Mouse (Mus musculus) E14TG2a.4 (cell line): ENCODE data around the gene Ccl20.

Experiments
- H3K27me3 ChIP-seq: 2 replicates; pipeline ENCODE4 v1.6.1; 2014; ENCODE audit warnings: low read length, control low read depth; ENCODE audit not compliant: insufficient read depth
- H3K36me3 ChIP-seq: 2 replicates; pipeline ENCODE4 v1.6.1; 2014; ENCODE audit warnings: low read length, control low read depth; ENCODE audit not compliant: insufficient read depth
- H3K4me1 ChIP-seq: replicated peaks from 2 replicates; pipeline ENCODE4 v1.6.1; 2014; ENCODE audit warnings: low read depth, low read length, control low read depth
- H3K4me3 ChIP-seq: replicated peaks from 2 replicates; pipeline ENCODE4 v1.5.1; 2014; ENCODE audit warnings: mild to moderate bottlenecking, low read length
- H3K9me3 ChIP-seq: 2 replicates; pipeline ENCODE4 v1.6.1; 2014; ENCODE audit warnings: low read length, control low read depth
- CTCF ChIP-seq: conservative IDR thresholded peaks from 2 replicates; pipeline ENCODE4 v1.5.1; 2014; ENCODE audit warnings: low read length
- NANOG ChIP-seq: IDR thresholded peaks from 2 replicates; pipeline ENCODE4 v1.6.1; 2014; ENCODE audit warnings: borderline replicate concordance, low read length, mixed read lengths
- POU5F1 ChIP-seq: IDR thresholded peaks from 2 replicates; pipeline ENCODE4 v1.6.1; 2014; ENCODE audit warnings: low read length, borderline replicate concordance

Gene Ccl20

DNA sequence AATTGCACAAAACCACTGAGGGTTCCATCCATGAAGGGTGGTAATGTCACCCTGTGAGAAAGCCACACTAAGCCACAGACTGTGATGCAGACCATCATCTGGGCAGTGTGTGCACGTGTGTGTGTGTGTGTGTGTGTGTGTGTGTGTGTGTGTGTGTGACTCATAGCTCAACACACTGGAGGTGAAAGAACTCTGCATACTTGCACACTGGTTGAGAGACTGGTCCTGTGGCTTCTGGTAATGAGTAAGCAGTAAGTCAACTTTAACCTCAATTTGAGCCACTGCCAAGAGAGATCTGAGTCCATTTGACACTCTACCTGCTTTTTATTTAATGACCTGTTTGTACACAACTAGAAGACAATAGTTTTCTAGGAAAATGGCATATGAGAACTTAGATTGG, 40.3 kb downstream of the Ccl20 start:
- H3K27me3 ChIP-seq: peaks cover 3% of the 10 kb centered on the region
- TF ChIP-seq POU5F1 (no peak), NANOG (no peak), CTCF (no peak)
- H3K36me3 ChIP-seq: no peaks in the 10 kb centered on the region
- H3K4me1 ChIP-seq: peaks cover 2% of the 10 kb centered on the region; the same call in 1 of the 2 replicates
- H3K4me3 ChIP-seq: no peak overlapping the region
- no peaks in the 10 kb centered on the region for H3K9me3 ChIP-seq

DNA sequence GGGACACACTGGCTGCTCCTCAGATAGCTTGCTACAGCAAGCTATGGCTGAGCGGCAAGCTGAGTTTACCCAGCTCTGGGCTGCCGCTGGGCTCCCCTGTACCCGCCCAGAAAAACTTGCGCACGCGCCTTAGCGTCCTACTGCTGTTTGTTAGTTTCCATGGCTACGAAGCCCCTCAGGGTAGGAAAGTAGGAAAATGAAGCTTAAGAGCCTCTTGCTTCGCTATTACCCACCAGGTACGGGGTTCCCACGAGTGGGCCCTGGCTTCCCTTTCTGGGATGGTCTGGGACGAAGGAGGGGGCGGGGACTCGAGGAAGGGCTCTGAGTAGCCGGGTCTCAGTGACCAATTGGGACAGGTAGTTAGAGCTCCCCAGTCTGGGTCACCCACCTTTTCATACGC, 43.0 kb downstream of the Ccl20 start, which contains the start of gene Daw1:
Daw1 (plus strand) TSS at position 150 of the 400 bp plus-strand sequence.
- TF ChIP-seq POU5F1 (no peak), CTCF (no peak)
- H3K9me3 ChIP-seq: no peaks in the 10 kb centered on the region

DNA sequence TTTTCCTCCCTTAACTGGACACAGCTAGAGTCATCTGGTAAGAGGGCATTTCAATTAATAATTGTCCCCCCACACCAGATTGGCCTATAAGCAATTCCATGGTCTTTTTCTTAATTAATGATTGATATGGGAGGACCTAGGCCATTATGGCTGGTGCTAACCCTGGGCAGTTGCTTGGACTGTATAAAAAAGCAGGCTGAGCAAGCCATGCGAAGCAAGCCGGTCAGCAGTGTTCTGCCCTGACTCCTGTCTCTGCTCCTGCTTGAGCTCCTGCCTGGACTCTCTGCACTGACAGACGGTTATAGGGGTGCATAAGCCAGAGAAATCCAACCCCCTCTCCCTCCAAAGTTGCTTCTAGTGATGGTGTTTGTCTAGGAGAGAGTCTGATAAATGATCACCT, 45.1 kb downstream of the Ccl20 start:
- Histone ChIP-seq H3K9me3 (no peaks in the 10 kb centered on the region), H3K27me3 (peaks cover 12% of the 10 kb centered on the region), H3K36me3 (no peaks in the 10 kb centered on the region), H3K4me1 (peaks cover 2% of the 10 kb centered on the region; the same call in 1 of the 2 replicates), H3K4me3 (no peak overlapping the region)
- no peak for TF ChIP-seq CTCF
- no peak for TF ChIP-seq NANOG
- no peak for TF ChIP-seq POU5F1

More for the DNA sequence above, 43.0 kb downstream of the Ccl20 start, which contains the start of gene Daw1:
- no peaks in the 10 kb centered on the region for H3K36me3 ChIP-seq
- peaks cover 2% of the 10 kb centered on the region; the same call in 1 of the 2 replicates for H3K4me1 ChIP-seq
- H3K27me3 ChIP-seq: peaks cover 12% of the 10 kb centered on the region
- peak within 1 kb of the TSS; percentile 63 for H3K4me3 ChIP-seq

DNA sequence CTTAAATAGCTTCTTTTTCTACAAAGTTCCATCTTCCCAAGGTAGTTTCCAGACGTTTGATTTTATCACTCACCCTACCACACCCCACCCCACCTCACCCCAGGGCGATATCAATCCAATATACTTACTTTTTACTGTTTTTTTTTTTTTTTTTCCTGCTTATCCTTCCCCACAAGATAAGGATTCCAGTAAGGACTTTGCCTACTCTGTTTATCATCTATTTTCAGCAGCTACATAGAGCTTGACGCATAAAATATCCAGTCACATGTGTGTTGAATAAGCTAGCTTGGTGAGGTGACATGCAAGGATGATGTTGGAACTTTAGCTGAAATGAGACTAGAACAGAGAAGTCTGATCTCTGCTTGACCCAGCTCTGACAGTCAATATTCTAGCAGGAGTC, 47.5 kb downstream of the Ccl20 start:
- Histone ChIP-seq H3K4me1 (peaks cover 2% of the 10 kb centered on the region; the same call in 1 of the 2 replicates), H3K36me3 (no peaks in the 10 kb centered on the region), H3K27me3 (peaks cover 12% of the 10 kb centered on the region), H3K9me3 (no peaks in the 10 kb centered on the region), H3K4me3 (no peak overlapping the region)
- no peak for TF ChIP-seq CTCF
- no peak for TF ChIP-seq POU5F1
- TF ChIP-seq NANOG: no peak
